Mouse (Mus musculus) frontal cortex, adult (tissue): ENCODE measurements at regions not wholly inside any gene's neighbourhood (a gene's known extent, or its start where the extent isn't known, plus 50 kb on each side); places are given as distances from the start of the nearest gene placed in this dataset.

Experiments used
- ATAC-seq: cut with Nextera tagmentation; 2 replicates; pipeline ENCODE4 v1.9.2; 2017; ENCODE audit warnings: mild to moderate bottlenecking, moderate library complexity, mixed read lengths; ENCODE audit not compliant: low TSS enrichment

DNA sequence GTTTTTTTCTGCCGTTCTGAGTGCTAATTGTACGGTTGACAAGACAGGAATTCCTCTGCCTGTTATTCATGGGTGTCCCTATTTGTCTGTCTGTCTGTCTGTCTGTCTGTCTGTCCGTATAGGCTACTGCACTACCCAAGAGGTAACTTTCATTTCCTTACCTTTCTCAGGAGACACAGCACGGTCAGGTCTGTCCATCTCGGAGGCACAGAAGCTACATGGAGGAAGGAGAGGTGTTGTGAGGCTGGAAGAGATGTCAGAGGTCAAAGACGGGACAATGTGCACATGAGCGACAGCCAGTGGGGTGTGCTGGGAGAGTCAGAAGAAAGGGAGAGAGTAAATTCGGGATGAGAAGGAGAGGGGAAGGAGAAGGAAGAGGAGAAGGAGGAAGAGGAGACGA lies 184.8 kb downstream of the Enc1 start:
- no peak for ATAC-seq

DNA sequence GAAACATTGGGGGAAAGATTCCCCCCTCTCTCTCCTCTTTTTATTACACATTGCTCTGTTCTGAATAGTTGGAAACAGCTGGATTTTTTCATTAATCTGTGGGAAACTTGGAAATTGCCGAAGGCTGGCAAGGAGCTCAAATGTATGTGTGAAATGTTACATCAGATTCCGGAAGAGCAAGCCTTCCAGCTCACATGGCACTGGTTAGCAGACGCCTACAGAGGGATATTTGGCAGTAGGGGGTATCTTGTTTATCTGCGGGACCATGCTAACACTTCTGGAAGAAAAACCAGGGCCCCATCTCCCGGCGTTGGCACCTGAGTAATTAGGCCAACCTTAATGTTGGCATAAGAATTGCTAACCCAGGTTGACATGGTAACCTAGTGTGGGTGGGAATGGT lies 183.0 kb downstream of the Enc1 start:
- ATAC-seq: peak; percentile 77

DNA sequence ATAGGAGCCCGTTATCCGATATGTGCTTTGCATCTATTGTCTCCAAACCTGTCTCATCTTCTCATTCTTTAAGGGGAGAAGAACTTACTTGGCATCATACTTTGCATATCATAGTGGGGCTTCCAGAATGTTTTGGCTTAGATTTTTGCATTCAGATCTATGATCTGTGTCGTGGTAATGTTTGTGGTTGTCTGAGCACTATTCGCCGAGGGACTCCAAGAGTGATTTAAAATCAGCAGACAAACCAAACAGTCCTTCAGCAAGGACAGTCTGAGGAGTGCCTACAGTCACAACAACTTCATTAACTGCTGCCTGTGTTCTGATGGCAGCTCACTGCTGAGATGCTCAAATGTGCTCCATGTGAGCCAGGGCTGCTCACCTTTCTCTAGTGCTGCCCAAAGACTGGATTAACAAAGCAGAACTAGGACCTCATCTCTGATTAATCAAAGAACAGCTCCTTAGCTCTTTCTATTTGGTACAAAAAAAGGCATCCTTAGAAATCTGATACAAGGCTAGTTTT lies 182.5 kb downstream of the Enc1 start:
- ATAC-seq: no peak

DNA sequence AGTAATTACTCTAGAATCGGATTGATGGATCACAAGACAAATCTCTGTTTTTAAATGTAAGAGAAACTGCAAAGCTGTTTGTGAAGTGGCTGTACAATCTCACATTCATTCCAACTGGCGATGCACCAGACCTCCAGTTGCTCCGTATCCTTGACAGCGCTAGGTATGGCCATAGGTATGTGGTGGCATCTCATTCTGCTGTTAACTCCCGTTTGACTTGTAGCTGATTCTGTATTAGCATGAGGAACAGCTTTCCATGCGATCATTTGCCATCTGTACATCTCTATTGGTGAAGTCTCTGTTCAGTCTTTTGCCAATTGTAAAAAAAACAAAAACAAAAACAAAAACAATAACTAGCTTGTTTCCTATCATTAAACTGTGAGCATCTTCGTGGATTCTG lies 182.0 kb downstream of the Enc1 start:
- ATAC-seq: no peak

DNA sequence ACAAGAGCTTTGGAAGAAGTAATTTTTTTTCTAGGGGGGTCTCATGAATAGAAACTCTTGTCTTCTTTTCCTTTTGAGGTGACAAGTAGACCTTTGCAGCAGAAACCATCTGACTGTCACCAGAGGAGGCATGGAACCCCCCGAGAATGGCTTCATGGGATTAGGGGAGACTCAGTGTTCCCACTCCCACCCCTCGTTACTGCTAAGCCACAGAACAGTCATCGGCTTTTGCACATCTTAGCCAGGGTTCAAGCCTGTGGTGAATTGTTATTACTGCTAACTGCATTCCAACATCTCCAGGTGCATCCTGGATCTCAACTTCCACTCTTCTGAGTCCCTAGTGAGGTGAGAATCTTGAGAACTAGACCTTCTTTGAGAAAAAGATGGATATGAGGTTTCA lies 180.9 kb downstream of the Enc1 start:
- ATAC-seq: no peak

DNA sequence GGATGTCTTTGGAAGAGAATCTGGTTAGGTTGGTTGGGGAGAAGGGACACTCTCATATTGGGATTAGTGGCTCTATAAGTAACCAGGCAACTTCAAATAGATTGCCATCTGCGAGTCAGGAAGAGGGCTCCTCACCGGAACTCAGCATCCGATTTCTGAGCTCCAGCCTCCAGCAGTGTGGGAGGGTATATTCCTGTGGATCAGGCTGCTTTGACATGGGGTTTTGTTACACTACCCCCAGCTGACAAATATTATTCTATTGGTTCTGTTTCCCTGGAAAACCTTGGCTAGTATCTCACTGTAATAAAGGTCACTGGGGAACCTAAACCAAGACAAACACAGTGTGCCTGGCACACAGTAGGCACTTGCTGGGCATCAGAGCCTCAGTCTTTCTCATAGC lies 179.9 kb downstream of the Enc1 start:
- ATAC-seq: no peak

DNA sequence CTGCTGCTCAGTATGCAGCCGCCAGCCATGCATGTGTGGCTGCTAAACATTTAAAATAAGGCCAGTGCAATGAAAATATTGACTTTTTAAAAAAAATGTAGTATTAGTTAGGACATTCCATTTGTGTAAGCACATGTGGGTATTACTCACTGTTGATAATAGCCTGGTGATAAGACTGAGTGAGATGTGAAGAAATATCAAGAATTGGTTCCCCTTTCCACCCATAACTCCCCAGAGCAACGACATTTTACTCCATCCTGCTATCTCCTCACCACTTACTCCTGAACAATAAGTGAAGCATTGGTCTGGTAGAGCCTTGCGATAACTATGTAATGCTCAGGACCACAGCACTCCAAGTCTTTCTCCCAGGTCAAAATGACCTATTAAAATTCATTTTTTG lies 178.2 kb downstream of the Enc1 start:
- no peak for ATAC-seq

DNA sequence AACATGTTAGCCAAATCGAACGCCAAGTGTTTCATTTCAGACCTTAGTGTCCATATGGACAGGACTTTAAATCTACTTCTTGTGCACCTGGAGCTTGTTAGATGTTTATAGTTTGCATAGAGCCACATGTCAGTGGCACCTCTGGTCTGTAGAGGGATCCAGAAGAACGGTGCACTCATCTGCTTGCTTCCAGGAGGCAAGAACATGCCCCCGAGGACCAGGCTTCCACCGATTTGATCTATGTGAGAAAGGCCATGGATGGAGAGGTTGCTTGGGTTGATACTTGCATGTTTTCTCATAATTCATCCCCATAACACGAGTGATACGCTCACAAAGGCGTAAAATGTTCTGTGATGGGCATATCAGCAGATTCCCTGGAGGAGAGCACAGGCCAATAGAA lies 177.8 kb downstream of the Enc1 start:
- no peak for ATAC-seq

DNA sequence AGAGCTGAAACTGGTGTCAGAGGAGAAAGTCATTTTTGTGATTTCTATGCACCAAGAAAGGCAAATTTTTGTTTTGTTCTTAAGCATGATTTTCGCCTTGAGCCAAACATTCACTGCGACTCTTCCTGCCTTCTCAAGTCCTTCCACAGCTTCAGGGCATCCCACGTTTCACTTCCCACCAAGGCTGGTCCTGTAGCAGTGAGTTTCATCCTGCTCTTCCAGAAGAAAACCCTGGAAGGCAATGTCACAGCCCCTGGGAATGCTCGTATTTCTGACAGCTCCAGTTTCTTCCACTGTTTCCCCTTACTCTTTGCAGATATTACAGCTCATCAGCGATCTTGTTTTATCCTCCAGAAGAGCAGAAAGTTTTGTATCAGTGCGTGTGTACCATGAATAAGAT lies 177.2 kb downstream of the Enc1 start:
- ATAC-seq: peak; percentile 77

DNA sequence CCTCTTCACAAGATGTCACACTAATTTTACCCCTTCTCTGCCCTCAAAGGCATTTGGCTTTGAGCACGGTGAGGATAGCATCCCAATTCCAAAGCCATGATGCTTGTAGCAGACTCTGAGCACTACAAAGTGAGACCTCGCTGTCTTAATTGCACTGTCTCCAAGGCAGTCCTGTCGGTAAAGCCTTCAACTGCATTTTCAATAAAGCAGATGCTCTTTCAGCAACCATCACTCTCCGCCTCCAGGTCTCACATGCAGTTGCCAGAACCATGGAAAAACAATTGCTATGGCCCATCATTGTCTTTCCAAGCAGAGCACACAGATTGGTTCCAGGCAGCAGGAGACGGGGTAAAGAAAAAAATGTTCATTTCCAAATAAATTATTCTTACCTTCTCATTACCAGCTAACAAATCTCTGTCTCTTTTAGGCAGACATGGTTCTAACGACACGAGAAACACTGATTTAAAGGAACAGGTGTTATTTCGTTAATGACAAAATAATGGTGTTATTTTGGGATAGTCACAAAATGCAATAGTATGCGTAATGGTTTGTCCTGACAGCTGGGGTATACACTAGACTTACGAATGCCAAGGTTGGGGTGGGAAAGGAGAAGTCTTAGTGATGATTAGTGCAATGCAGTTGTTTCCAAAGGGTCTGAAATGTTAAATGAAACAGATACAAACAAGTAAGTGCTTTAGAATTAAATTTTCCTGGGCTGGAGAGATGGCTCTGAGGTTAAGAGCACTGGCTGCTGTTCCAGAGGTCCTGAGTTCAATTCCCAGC lies 175.2 kb downstream of the Enc1 start:
- 0 out of 2 replicates have a peak, but pooled peaks have one; percentile 38 for ATAC-seq

DNA sequence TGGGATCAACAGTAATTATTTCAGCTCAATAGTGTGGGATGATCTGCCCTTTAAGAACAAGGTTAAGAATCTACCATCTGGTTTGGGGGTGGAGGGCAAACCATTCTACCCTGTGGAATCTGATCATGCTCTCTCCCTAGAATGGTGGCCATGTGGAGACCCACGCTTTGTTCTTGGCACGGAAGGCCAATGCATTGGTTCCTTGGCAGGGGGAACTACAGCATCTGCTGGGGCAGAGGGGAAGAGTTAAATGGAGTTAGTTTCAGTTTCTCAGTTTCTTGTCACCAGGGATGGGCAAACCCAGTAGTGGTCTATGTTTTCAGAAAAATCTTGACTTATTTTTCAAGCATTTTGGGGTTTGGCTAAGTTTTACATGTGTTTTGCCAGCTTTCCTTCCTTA lies 174.5 kb downstream of the Enc1 start:
- ATAC-seq: no peak

DNA sequence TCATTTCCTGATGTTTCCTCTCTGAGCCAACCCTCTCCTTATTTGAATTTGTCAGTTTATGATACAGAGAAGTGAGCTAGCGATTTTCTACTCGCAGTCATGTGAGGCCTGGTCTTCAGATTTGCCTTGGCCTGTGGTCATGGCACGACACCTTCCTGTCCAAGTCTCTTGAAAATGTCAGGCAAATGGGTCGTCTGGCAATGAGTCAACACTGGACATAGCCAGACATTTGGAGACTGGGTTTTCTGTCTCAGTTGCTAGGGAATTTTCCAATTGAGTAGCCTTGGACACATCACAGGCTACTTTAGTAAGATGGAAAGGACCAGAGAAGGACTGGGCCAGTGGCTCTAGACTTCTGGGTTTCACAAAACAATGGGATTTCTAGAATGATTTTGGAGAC lies 171.2 kb downstream of the Enc1 start:
- ATAC-seq: no peak

DNA sequence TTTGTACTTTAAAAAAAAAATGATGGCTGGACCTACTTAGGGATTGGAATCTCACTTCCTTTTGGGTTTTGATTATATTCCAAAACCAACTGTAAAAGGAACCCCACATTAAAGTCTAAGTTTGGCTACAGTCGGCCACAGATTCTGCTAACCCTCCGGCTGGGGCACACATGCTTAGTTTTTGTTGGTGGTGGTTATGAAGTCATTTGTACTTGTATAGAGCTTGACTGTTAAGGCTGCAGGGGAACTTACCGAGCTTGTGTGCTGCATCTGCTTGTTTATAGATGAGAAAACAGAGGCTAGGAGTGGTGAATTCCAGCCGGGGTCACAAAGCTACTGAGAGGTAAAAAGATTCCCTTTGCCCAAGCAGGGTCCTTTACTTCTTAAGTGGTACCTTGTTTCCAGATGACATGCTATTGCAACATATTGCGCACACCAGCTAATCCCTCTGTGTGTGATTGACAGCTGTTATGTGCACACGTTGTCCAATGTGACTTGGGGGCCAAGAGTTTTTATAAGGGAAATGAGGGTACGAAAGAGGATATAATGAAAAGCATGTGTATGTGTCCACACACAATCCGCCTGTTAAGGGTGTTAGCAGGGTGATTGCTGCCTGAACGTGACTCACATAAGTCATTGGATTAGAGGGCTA lies 169.8 kb downstream of the Enc1 start:
- no peak for ATAC-seq

DNA sequence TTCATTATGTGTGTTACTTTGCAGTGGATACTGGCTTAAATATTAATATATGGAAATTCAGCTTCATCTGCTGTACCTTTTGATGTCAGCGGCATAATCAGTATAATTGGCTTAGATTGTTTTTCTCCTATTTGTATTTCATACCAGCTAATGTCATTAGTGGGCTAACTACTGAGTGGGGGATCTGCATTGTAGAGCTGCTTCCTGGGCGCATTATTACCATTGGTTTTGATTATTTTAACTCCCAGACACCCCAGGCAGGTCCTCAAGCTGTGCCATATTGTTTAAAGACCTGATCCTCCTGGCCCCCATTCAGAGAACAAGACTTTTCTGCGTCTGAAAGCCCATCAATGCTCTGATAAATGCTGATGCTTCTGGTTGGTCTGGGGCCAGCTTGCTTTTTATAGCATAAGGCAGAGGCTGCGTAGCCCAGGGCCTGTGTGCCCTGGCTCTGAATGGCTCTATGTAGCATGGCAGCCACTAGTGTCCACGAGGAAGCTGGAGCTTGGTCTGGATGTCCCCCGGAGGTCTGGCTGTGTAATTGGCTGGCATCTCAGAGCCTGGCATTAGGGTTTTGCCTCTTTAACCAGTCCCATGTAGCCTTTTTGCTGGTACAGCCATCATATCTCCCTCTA lies 169.1 kb downstream of the Enc1 start:
- ATAC-seq: no peak

DNA sequence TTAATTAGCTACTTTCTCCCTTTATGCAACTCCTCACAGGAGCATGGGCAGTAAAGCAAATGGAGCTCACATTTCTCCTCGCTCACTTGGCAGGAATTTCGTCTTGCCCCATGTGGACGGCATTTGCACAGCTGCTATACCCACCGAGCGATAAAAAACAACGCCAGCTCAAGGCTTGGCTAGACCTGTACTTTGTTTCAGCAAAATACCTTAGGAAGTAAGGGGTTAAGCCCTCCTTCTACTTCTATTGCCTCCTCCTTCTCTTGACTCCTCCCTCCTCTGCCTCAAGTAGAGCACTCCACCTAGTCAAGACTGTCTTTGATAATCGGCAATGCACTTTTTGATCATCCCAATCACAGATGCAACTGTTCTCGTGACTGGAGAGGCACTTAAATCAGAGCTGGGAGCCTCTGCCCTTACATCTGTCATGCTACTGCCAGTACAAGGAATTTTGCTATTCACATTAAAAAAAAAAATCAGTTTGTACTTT lies 168.4 kb downstream of the Enc1 start:
- no peak for ATAC-seq

DNA sequence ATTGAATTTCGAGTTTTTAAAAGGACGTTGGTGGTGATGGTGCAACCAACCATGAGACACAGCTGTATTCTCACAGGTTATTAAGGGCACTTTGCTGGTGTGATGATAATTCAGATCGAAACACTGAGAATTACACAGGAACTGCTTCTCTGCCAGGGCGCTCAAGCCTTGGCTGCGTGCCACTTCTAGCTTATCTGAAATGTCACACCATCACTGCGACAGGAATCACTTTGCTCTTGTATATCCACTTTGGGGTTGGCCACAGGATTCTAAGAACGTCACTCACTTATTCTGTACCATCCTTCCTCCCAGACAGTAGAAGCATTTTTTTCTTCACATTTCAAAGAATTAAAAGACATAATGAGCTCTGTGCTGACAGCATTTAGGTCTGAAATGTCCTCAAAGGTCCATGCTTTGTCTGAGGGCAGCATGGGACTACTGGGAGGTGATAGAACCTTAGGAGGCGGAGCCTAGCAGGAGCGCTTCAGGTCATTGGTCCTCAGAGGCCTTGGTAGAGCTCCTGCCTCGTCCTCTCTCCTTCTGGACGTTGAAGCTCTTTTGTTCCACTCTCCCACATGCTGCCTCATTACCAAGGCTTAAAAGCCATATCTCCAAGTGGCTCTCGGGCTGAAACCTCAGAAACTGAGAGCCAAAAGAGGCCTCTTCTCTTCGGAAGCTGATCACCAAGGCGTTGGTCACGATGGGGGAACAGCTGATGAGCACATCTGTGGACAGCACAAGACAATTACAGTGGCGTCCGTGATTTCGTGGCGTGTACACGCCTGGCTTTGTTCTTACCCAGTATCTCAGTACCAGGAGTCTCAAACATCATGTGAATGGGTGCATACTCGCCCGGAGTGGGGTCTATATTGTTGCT lies 167.7 kb downstream of the Enc1 start:
- no peak for ATAC-seq

DNA sequence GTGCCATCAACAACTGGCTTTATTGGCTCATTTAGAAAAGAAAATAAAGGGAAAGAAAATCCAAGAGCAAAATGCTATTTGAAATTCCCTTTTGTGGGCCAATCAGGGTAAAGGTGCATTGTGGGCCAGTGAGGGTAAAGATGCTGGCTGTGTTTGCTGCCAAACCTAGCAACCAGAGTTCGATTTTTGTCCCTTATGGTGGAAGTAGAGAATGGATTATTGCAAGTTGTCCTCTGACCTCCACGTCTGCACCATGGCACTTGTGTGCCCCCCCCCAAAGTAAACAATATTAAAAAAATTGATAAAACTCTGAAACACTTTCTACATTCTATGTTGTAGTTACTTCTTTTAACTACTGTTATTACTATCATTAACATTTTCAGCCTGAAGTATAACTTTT lies 166.9 kb downstream of the Enc1 start:
- ATAC-seq: no peak

DNA sequence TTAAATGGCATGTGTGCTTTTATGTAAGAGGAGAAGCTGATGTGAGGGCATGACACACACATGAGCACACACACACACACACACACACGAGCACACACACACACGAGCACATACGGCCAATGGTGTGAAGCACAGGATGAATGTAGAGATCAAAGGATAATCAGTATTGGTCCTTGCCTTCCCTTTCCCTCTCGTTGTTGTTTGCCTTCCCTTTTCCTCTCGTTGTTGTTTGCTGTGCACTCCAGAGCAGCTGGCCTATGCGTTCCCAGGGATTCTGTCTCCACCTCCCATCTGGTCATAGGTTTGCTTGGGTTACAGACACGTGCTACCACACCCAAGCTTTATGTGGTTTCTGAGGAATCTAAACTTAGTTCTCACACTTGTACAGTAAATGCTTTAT lies 165.8 kb downstream of the Enc1 start:
- ATAC-seq: peak; percentile 41; the same call in 1 of the 2 replicates

DNA sequence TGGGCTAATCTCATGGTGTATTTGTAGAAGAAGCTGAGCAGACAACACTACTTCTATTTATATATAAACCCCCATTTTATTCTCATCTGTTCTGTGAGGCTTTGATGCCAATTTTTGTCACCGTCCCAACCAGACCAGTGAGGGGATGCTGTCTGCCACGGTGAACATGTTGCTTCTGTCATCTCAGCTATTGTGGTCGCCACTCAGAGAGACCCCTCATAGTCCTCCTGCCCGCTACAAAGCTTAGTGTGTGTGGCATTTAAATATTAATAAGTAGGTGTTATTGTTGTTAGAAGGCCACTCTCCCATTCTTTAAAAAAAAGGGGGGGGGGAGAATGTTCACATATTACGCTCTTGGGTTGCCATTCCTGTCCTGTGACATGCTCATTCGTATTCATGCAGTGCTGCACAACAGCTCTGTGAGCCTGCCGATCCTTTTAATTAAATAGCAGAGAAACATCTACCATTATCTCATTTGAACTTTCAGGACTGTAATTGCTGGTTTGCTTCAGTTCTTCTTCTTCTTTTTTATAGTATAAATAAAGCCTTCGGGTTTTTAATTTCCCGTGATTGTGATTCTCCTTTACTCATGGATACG lies 161.4 kb downstream of the Enc1 start:
- no peak for ATAC-seq

DNA sequence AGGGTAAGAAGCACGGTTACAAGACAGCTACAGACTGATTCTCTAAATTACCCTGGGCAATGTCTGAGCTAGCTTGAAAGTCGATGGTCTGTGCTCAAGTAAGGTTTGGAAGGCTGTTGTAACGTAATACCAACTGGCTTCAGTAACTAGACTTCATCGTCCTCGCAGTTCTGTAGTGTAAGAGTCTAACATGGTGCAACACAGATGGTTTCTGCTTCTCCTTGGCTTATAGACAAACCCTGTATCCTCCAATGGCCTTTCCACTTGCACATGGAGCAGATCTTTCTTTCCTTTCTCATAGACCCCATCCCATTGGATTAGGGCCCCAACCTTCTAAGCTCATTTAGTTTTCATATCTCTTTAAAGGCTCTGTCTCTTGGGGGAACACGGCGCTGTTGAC lies 160.7 kb downstream of the Enc1 start:
- no peak for ATAC-seq

DNA sequence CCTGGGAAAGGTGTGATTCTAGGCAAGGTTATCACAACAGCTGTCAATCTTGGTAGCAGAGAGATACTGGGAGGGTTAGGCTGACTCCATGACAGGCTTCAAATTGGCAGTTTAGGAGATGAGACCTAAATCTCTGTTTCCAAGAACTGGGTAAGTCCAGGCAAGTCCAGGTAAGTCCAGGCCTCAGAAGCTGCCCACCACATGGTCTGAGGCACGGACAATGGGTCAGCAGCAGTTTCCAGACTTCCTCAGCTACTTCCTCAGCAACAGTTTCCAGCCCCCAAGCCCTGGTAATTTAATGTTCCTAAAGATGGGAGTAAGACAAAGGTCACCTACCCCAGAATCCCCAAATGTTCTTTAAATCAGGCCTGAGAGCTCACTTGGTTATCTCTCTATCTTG lies 157.1 kb downstream of the Enc1 start:
- ATAC-seq: no peak
